Mouse (Mus musculus) Patski (cell line): ENCODE measurements around the gene Ceacam19. TPM values are rescaled to one million over a fixed set of nuclear protein-coding genes. Genes with fewer than 3 reads are reported as not detected.

Source experiments
- ATAC-seq: fragments of 100-300 bp; one replicate; pipeline ENCODE4 v1.8.0; 2021
- CTCF ChIA-PET: fragments of 350-600 bp; sonication (Branson Sonifier 250); formaldehyde crosslinking; loops from one replicate; lab custom pipeline; 2022; ENCODE audit warnings: inconsistent platforms; lab: Charles Lee
- POLR2A ChIA-PET: fragments of 350-600 bp; sonication (Branson Sonifier 250); formaldehyde crosslinking; loops from one replicate; lab custom pipeline; 2022; ENCODE audit warnings: antibody characterized with exemption, inconsistent platforms; lab: Charles Lee
- DNase-seq: peaks from one replicate; pipeline ENCODE4 v3.0.0-alpha.2; 2011; ENCODE audit warnings: low read depth, low spot score
- H3K27me3 ChIP-seq: fragments of 371-371 bp; one replicate; pipeline ENCODE4 v1.5.1; 2021
- CTCF ChIP-seq: fragments of 100-300 bp; IDR thresholded peaks from one replicate; pipeline ENCODE4 v1.5.1; 2021
- in situ Hi-C: fragments of 300-500 bp; cut with MboI; formaldehyde crosslinking; loops from 3 replicates; pipeline ENCODE4 v1.11.1; 2018; ENCODE audit warnings: low pct_unique_long_range_greater_than_20kb, mixed read lengths
- polyA plus RNA-seq: library from polyadenylated mRNA; unstranded; gene quantifications from one replicate; pipeline ENCODE4 v1.2.3, GENCODE M21; 2021

Ceacam19 gene
- polyA plus RNA-seq, 1 experiment from 2014 or later, result 0.21 TPM

GRCm38 (mm10) chr7:19841686-19842413 is 45.9 kb downstream of the Ceacam19 start:
- DNase-seq, result no peak
- ChIA-PET CTCF (no interaction called here), POLR2A (interaction anchor here (0.9 kb wide), 1 partner anchor 36 kb away, joined by 3 read pairs; no protein-coding TSS in a partner anchor)
- in situ Hi-C loops, result loop anchor here (5.0 kb wide), 1 partner anchor 40 kb away; no protein-coding TSS in a partner anchor
- ATAC-seq, result no peak
- H3K27me3 ChIP-seq, result no peaks in the 10 kb centered on the region
- TF ChIP-seq CTCF, result no peak

GRCm38 (mm10) chr7:19840936-19841335 is 46.8 kb downstream of the Ceacam19 start:
- in situ Hi-C loops, result loop anchor here (5.0 kb wide), 1 partner anchor 39 kb away; no protein-coding TSS in a partner anchor
- ATAC-seq (no peak), DNase-seq (no peak)
- POLR2A ChIA-PET, result interaction anchor here (0.9 kb wide), 1 partner anchor 35 kb away, joined by 3 read pairs; no protein-coding TSS in a partner anchor
- no peaks in the 10 kb centered on the region for H3K27me3 ChIP-seq
- TF ChIP-seq CTCF, result no peak
- CTCF ChIA-PET, result interaction anchor here (5.0 kb wide), 1 partner anchor 38 kb away, joined by 22 read pairs; no protein-coding TSS in a partner anchor

- ChIA-PET CTCF (interaction anchor here (0.6 to 5.0 kb wide), 3 partner anchors 16 to 37 kb away, joined by 3 to 22 read pairs (median 3); no protein-coding TSS in a partner anchor), POLR2A (interaction anchor here (0.9 kb wide), 1 partner anchor 24 kb away, joined by 4 read pairs; no protein-coding TSS in a partner anchor)
- no peak for DNase-seq
- ATAC-seq, result no peak
- no peak for TF ChIP-seq CTCF
- in situ Hi-C loops, result loop anchor here (5.0 kb wide), 1 partner anchor 38 kb away; no protein-coding TSS in a partner anchor
- H3K27me3 ChIP-seq, result no peaks in the 10 kb centered on the region
These were observed 47.4 kb downstream of the Ceacam19 start for GRCm38 (mm10) chr7:19840371-19840770.

- in situ Hi-C loops, result no loop called here
- TF ChIP-seq CTCF, result no peak
- no peak for DNase-seq
- H3K27me3 ChIP-seq, result no peaks in the 10 kb centered on the region
- CTCF ChIA-PET, result interaction anchor here (5.0 kb wide), 1 partner anchor 34 kb away, joined by 22 read pairs; no protein-coding TSS in a partner anchor
- ATAC-seq, result no peak
- POLR2A ChIA-PET, result interaction anchor here (0.6 kb wide), 1 partner anchor 38 kb away, joined by 4 read pairs; no protein-coding TSS in a partner anchor
These were observed 50.9 kb downstream of the Ceacam19 start for GRCm38 (mm10) chr7:19836843-19837242.

GRCm38 (mm10) chr7:19834055-19834454 is 53.7 kb downstream of the Ceacam19 start:
- DNase-seq (no peak), ATAC-seq (no peak)
- H3K27me3 ChIP-seq, result no peaks in the 10 kb centered on the region
- ChIA-PET CTCF (no interaction called here), POLR2A (no interaction called here)
- in situ Hi-C loops, result no loop called here
- no peak for TF ChIP-seq CTCF

- ChIA-PET POLR2A (interaction anchor here (2.3 to 2.6 kb wide), 2 partner anchors 10 to 15 kb away, joined by 5 to 11 read pairs; partner anchors contain the start of gene Bcl3), CTCF (interaction anchor here (1.2 to 1.5 kb wide), 2 partner anchors 9 to 12 kb away, joined by 3 to 4 read pairs; partner anchors contain the start of gene Bcl3)
- H3K27me3 ChIP-seq, result no peaks in the 10 kb centered on the region
- ATAC-seq (no peak), DNase-seq (no peak)
- TF ChIP-seq CTCF, result no peak
- in situ Hi-C loops, result no loop called here
These were observed 55.9 kb downstream of the Ceacam19 start for GRCm38 (mm10) chr7:19831837-19832236.

- CTCF ChIA-PET, result interaction anchor here (1.2 to 2.5 kb wide), 4 partner anchors 8 to 29 kb away, joined by 3 to 13 read pairs (median 6); partner anchors contain the start of gene Bcl3
- DNase-seq (peak; percentile 89), ATAC-seq (peak; percentile 96)
- in situ Hi-C loops, result no loop called here
- no peak for TF ChIP-seq CTCF
- POLR2A ChIA-PET, result interaction anchor here (1.4 to 2.6 kb wide), 5 partner anchors 9 to 27 kb away, joined by 5 to 11 read pairs (median 7); partner anchors contain the start of gene Bcl3
- H3K27me3 ChIP-seq, result no peaks in the 10 kb centered on the region
These were observed 57.0 kb downstream of the Ceacam19 start for GRCm38 (mm10) chr7:19830682-19831156.

- no peaks in the 10 kb centered on the region for H3K27me3 ChIP-seq
- ATAC-seq, result no peak
- POLR2A ChIA-PET, result interaction anchor here (1.4 to 2.6 kb wide), 5 partner anchors 8 to 26 kb away, joined by 5 to 11 read pairs (median 7); partner anchors contain the start of gene Bcl3
- no peak for TF ChIP-seq CTCF
- in situ Hi-C loops, result no loop called here
- CTCF ChIA-PET, result interaction anchor here (1.3 to 2.5 kb wide), 3 partner anchors 9 to 28 kb away, joined by 5 to 13 read pairs (median 9); no protein-coding TSS in a partner anchor
- no peak for DNase-seq
These were observed 58.1 kb downstream of the Ceacam19 start for GRCm38 (mm10) chr7:19829694-19830093.

- no peak for DNase-seq
- CTCF ChIA-PET, result no interaction called here
- TF ChIP-seq CTCF, result no peak
- in situ Hi-C loops, result no loop called here
- H3K27me3 ChIP-seq, result no peaks in the 10 kb centered on the region
- POLR2A ChIA-PET, result interaction anchor here (0.9 kb wide), 1 partner anchor 10 kb away, joined by 4 read pairs; no protein-coding TSS in a partner anchor
- ATAC-seq, result no peak
These were observed 61.0 kb downstream of the Ceacam19 start for GRCm38 (mm10) chr7:19826756-19827155.

Other genes with a start within 250 kb of the Ceacam19 start
- 154 TPM for gene Clptm1, start 222.9 kb downstream of the Ceacam19 start, polyA plus RNA-seq
- not detected for gene Apoc2, start 210.0 kb downstream of the Ceacam19 start, polyA plus RNA-seq
- gene Gm44805, start 206.5 kb downstream of the Ceacam19 start, polyA plus RNA-seq, result not detected
- gene Apoc4, start 206.5 kb downstream of the Ceacam19 start, polyA plus RNA-seq, result 0.09 TPM
- 1.6 TPM for gene Apoc1, start 195.3 kb downstream of the Ceacam19 start, polyA plus RNA-seq
- 6.0 TPM for gene Apoe, start 188.8 kb downstream of the Ceacam19 start, polyA plus RNA-seq
- 142 TPM for gene Tomm40, start 172.5 kb downstream of the Ceacam19 start, polyA plus RNA-seq
- 168 TPM for gene Nectin2, start 137.5 kb downstream of the Ceacam19 start, polyA plus RNA-seq
- gene Bcam, start 116.9 kb downstream of the Ceacam19 start, polyA plus RNA-seq, result 70.3 TPM
- gene Cblc, start 91.2 kb downstream of the Ceacam19 start, polyA plus RNA-seq, result 0.15 TPM
- gene Bcl3, start 65.2 kb downstream of the Ceacam19 start, polyA plus RNA-seq, result 70.5 TPM
- gene Gm19345, start 36.0 kb downstream of the Ceacam19 start, polyA plus RNA-seq, result 0.10 TPM
- gene Ceacam16, start 26.7 kb downstream of the Ceacam19 start, polyA plus RNA-seq, result not detected
- 38.0 TPM for gene Pvr, start 33.2 kb upstream of the Ceacam19 start, polyA plus RNA-seq
- gene Igsf23, start 62.8 kb upstream of the Ceacam19 start, polyA plus RNA-seq, result 0.06 TPM
- gene Ceacam20, start 77.4 kb upstream of the Ceacam19 start, polyA plus RNA-seq, result not detected
- gene Nlrp9b, start 103.5 kb upstream of the Ceacam19 start, polyA plus RNA-seq, result not detected
- gene Vmn1r91, start 211.7 kb upstream of the Ceacam19 start, polyA plus RNA-seq, result not detected
- gene Gm16442, start 234.6 kb upstream of the Ceacam19 start, polyA plus RNA-seq, result not detected